Mouse (Mus musculus) spleen, embryonic (tissue): Measurements from ENCODE around the gene Myl9.

Source experiments
- CTCF ChIA-PET: fragments of 350-600 bp; sonication (Branson Sonifier 250); formaldehyde crosslinking; loops from one replicate; lab custom pipeline; 2022; lab: Charles Lee

Myl9 gene

DNA sequence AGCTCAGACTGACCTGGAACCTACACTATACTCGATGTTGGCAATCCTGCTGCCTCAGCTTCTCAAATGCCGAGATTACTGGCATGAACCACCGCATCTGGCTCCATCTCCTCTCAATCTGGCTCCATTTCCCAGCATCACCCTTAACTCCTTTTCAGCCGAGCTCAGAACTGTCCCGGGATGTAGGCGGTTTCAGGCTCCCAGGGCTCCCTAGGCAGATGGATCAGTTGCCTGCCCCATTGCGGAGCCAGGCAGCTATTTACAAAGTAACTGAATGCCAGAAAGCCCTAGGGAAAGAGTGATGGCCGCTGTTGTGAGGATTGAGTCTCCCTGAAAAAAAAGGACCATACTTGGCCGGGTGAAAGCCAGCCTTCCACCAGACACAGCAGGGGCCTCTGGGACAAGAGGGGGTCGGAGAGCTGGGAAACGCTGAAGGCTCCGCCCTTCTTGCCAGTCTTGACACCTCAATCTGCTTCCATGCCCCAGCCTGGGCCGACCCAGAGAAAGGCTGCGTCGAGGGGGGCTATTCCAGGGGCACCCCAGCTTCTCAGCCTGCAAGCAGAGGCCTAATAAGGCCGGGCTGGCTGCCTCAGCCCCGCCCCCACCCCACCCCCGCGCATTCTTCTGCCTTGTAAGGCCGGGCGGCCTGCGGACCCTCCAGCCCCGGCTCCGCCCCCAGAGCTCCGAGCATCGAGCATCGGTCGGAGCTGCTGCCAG lies at the start of gene Myl9:
Gene Myl9, plus strand, starts transcription at position 683 of the 717 bp plus-strand sequence.
- CTCF ChIA-PET = no interaction called here

DNA sequence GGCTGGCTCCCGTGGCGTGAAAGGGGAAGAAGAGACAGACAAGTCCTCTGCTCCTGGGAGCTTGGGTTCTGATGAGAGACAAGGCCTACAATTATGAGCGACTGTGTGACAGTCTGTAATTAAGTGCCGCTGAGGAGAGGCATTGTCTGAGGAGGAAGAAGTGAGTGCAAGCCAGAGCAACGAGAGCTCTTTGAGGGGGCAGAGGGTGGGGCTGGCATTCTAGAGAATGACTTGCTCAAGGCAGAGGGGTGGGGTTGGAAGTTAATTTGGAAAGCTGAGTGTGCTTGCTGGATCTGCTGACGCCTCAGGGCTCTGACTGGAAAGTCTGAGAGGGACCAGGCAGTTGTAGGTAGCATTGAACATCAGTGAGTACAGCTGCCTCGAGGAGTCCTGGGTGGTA lies 48.9 kb upstream of the Myl9 start:
- CTCF ChIA-PET = no interaction called here

DNA sequence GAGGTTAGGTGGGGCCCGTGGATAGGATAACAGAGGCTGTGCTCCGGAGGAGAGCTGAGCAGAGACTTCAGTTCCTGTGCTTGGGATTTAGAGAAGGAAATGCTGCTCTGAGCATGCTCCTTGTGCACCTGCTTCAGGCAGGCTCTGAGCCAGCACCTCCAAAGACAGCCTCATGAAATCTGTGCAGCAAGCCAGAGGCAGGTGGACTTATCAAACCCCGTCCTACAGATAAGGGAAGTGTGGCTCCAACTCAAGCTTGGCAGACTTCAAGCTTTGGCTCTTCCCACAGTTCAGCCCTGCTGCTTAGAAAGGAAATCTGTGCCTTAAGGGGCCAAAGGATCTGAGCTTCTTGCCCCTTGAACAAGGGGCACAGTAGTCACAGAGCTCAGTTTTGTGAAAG lies 48.3 kb upstream of the Myl9 start:
- CTCF ChIA-PET = no interaction called here

DNA sequence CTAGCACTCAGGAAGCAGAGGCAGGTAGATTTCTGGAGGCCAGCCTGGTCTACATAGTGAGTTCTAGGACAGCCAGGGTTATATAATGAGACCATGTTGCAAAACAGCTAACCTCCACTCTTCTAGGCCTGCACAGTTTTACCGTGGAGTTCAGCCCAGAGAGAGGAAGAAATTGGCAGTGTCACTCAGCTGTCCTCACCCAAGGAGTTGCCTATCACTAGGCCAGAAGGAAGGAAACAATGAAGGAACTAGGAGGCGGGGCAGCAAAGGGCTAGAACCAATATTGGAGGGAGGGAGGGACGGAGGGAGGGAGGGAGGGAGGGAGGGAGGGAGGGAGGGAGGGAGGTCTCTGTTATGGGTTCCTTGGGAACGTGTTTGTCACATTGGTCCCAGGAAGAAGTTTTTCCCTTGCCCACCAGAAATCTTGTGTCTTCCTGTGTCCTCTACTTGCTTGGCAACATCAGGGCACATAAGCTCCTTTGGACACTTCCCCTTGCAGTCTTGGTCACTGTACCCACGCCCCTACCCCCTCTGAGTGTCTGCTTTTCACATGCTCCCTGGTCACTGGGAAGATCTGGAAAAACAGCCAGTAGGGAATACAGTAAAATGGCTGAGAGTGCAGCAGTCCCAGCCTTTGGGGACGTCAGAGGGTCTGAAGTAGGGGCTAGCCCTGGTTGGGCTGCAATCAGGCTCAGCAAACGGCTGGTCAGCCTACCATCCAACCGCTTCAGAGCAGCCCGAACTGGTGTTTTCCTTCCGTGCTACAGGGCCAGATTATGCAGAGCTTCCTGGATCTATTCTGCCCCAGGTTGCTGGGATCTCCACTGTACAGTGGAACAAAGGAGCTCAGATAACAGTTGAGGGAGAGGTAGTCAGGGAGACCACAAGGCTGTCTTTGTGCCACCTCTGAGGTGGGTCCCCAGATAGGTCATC lies 45.4 kb upstream of the Myl9 start:
- CTCF ChIA-PET = no interaction called here

DNA sequence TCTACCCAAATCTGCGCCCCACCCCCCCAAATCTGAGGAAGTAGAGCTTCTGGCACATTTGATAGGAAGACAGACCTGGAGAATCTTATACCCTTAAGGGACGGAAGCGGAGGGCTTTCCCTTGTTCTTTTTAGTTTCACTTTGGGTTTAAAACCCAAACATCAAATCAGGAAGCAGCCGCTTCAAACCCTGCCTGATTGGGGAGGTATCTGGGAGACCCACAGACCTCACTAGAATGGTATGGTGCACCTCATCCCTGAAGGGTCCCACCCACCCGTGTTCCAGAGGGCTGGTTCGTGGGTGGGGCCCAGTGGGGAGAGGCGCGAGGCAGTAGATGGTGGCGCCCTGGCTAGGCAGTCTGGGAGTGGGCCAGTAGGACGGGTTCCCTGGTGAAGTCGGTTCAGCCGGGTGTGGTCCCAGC lies 44.7 kb upstream of the Myl9 start:
- CTCF ChIA-PET = no interaction called here

DNA sequence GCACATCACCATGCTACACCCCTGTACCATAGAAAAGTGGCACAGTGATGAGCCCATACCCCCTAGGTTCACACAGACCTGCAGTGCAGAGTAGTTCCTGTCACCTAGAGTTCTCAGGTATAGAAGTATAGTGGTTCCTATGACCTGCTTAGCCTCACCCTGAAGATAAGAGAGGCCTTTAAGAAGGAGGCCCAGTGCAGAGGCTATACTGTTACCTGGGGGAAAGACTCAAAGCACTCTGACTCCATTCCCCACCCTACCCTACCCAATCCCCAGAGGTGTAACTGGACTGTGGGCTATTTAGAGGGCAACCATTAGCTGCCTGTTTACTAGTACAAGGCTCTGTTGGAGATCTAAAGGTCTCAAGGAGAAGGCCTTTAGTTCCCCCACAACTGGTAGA lies 43.6 kb upstream of the Myl9 start:
- CTCF ChIA-PET = interaction anchor here (0.7 kb wide), 1 partner anchor 28 kb away, joined by 4 read pairs; no protein-coding TSS in a partner anchor

DNA sequence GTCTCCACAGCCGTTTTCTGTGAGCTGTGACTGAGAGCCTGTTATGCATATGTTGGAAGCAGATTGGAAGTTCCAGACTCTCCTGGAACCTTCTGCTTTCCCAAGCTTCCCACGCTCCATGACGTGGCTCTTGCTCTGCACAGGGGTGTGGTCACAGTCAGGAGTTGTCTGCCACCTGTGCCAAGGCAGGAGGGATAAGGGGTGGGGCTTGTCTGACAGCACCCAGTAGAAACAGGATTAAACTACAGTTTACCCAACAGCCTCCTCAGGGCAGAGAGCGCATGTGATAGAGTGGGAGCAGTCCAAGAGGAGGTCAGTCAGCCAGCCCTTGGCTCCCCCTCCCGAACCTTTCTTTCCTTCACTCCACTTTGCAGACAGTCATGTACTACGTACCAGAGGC lies 43.1 kb upstream of the Myl9 start:
- CTCF ChIA-PET = no interaction called here

DNA sequence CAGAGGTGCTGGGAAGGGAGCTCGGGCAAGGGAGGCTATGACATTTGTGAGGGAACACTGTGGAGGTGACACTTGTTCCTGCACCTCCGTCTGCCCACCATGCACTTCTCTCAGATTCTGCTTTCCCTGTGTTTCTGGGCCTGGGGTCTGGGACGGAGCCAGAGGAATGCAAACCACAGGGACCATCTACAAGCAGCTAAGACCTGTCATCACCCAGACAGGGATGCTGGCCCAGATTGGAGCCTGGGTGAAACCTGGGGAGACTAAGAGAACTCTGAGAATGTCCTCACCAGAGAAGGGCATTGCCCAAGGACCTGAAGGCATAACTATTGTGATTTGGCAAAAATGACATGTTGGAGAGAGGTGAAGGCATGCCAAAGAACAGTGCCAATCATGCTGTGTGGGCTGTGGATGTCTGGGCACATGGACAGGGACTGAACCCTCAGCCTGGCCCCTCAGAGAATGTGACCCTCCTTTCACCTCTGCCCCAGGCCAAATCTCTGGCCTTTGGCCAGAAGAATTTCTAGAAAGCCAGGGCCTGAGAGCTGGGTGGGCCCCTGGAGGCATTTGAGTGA lies 39.4 kb upstream of the Myl9 start:
- CTCF ChIA-PET = no interaction called here

DNA sequence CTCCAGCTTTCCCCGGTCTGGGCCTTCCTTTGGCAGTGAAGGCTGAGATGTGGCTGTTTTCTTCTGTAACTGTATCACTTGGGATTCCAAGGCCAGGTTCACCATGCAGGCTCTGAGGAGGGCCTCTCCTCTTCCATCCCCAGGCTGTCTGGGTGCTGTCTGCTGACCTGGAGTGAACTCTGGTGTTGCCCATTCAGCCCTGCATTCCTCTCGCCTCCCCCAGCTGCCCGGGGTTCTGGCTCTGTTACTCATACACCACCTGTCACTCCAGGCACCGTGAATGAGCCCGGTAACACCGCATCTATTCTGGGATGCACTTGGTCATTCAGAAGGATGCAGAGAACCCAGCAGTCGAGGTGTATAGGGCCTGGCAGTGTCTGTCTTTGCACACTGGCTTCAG lies 38.4 kb upstream of the Myl9 start:
- CTCF ChIA-PET = interaction anchor here (0.6 kb wide), 1 partner anchor 15 kb away, joined by 3 read pairs; no protein-coding TSS in a partner anchor

DNA sequence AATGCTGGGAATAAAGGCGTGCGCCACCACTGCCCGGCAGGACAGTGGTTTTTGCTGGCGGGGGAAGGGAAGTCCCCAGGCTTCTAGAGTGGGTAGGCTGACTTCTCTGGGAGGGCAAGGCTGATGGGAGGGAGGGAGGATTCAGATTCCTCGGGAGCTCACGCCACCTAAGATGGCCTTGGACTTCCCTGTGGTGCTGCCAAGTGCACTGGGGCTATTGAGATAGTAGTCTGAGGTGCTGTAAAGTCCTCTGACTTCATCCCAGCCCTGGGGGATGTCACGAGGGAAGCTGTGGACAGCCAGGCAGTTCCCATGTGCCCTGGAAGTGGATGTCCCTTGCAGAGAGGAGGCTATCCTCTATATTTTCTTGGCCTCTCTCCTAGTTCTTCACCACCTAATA lies 37.2 kb upstream of the Myl9 start:
- CTCF ChIA-PET = no interaction called here

DNA sequence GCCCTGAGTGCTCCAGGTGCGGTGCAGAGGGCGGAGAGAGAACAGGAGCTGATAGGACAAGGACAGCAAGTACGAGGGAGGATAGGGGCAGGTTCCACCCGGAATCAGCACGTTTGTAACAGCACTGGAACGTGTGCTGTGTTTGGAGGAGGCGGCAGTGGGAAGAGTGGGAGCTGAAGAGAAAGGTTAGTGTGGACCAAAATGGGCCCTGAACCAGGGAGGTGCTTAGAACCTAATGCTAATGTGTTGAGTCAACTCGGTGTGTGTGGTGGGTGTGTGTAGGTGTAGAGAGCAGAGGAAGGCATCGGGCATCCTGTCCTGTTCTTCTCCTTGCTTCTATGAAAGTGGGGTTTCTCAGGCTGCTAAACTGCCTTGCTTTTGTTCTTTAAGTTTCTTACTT lies 34.0 kb upstream of the Myl9 start:
- CTCF ChIA-PET = no interaction called here

DNA sequence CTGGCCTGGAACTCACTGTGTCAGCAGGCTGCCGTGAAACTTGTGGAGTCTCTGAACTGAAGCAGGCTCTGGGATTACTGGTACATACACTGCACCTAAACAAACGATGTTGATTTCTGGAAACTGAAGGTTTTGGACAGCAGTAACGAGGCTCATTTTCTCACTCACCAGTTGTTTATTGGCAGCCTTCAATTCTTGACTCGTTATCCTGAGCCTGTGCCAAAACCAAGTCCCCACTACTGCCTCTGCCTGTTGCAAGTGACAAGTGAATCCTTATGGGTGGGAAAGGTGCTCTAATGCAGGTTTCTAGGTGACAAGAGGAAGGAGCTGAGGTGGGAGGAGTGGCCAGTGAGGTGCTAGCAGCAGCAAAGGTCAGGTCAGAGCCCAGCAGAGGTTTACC lies 33.2 kb upstream of the Myl9 start:
- CTCF ChIA-PET = no interaction called here

DNA sequence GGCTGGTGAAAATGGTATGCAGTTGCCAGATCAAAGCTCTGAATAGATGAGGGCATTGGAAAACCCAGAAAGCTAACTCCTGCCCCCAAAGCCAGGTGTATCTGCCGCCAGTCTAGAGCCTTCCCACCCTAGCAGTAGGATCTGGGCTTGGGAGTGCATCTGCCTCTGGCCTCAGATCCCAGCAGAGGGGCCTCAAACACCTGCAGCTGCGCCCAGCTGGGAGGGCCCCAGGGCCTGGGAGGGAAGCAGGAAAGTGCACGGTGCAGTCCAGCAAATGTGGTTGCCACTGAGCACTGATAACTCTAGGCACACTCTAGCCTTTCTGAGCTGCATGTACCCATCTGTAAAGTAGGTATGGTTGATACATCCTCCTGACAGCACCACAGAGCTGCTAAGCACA lies 32.0 kb upstream of the Myl9 start:
- CTCF ChIA-PET = interaction anchor here (0.7 kb wide), 1 partner anchor 236 kb away, joined by 3 read pairs; no protein-coding TSS in a partner anchor

DNA sequence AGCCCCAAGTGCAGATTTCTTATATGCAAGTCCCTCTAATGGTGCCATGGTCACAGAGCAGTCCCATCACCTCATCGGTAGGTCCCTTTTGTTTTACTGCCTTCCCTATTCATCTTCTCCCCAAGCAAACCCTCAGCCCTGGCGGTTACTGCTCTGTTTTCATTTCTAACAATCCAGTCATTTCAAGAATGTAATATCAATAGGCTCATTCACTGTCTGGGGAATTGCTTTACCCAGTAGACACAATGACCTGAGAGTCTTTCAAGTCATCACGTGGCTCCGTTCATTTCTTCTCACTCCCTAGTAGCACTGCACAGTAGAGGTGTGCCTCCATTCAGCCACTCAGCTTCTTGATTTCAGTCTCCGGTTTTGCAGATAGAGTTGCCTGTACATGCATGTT lies 30.8 kb upstream of the Myl9 start:
- CTCF ChIA-PET = interaction anchor here (0.6 kb wide), 1 partner anchor 121 kb away, joined by 16 read pairs; no protein-coding TSS in a partner anchor

DNA sequence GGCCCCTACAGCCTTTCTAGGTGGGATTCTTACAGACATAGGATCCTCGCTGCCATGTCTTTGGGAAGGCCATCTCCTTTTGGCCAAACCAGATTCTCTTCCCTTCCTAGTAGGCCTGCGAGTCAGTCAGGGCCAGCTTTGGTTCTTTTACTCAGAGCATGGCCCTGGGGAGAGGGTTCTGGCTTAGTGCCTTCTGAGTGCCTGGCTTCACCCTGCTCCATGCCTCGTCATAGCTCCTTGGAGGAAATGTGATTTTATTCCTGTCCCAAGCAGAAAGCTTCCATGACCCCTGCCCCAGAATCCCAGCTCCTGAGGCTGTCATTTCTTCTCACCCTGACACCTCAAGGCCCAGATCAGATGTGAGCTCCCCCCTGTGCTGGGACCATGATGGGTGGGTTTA lies 27.9 kb upstream of the Myl9 start:
- CTCF ChIA-PET = no interaction called here

DNA sequence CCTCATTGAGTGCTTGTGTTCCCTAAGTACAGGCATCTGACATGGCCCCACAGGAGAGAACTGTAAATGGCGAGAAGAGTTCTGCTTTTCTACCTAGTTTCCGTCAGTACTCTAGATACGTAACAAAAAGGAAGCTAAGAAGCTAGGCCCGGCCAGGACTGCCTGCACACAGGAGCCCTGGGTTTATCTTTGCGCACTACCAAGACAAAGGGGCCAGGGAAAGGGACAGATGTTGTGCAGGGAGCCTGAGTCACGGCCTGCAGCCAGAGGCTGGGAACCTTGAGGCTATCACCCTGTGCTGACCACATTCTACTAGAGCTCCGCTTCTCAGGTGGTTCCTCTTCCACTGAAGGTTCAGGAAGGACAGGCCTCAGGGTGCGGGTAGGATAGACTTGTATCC lies 25.5 kb upstream of the Myl9 start:
- CTCF ChIA-PET = interaction anchor here (0.6 to 0.7 kb wide), 2 partner anchors 352 to 1336 kb away, joined by 4 to 5 read pairs; no protein-coding TSS in a partner anchor

DNA sequence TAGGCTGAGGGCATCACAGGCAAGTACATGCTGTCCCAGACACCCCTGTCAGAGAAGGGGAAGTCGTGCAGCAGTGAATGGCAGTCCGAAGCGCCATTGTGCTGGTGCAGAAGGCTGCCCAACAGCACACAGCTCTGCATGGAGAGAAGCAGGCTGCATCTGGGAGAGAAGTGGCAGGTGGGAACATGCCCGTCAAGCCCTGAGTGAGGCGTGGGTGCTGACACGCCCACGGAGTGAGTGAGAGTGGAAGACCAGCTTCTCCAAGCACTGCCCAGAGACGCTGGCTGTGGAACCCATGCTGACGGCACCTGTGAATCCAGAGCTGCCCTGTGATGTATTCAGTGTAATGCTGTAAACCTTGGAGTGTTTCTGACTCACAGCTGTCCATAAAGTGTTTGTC lies 18.3 kb upstream of the Myl9 start:
- CTCF ChIA-PET = interaction anchor here (0.7 kb wide), 1 partner anchor 29 kb away, joined by 3 read pairs; no protein-coding TSS in a partner anchor

DNA sequence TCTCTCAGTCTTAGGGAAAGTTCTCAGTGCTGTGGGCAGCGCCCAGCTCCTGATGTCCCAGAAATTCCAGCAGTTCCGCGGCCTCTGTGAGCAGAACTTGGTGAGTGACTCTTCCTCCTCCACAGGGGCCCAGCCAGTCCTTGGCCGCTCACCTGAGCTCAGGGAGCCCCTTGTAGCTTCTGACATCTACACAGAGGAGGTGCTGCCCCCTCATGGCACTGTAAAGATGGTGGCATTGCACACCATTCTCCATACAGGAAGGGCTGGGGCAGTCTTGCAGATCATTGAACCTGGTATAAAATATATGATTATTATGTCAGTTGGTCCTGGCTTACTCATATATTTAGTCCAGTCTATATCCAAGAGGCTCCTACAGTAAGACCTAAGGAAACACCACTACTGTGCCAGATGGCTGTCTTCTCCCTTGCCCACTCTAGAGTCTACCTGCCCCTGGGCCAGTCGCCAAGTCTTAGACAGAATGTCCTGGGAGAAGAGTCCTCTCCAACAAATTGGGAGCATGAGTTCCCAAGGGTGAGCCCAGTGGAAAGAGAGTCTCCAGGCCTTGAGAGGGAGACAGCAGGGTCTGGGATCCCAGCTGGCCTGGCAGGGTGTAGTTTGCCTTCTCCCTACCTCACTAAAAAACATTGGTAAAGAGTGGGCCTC lies 14.2 kb upstream of the Myl9 start:
- CTCF ChIA-PET = interaction anchor here (0.5 kb wide), 1 partner anchor 231 kb away, joined by 10 read pairs; no protein-coding TSS in a partner anchor

DNA sequence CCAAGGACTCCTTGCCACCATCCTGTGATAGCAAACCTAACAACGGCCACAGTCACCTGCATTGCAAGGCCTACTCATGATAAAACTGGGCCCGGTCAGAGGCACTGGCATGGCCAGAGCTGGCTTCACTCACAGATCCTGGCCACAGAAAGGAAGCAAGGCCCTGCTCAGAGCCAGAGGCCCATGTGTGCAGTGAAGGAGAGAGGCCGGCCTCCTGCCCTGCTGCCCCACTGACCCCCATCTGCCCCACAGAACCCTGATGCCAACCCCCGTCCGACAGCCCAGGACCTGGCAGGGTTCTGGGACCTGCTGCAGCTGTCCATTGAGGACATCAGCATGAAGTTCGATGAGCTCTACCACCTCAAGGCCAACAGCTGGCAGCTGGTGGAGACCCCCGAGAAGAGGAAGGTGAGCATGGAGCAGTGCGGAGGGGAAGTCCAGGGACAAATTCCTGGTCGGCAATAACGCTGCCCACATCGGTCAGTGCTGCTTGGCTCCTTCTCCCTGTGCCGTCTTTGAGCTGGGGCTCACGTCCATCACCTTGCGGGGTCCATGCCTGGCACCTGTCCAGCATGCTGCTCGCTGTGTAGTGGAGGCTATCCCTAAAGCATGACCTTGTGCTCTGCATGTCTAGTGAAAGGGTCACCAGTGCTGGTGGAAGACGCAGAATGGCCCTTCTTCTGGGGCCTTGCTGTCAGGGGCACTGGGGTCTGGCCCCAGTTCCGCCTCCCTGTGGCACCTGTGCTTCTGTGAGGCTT lies 13.5 kb upstream of the Myl9 start:
- CTCF ChIA-PET = no interaction called here

DNA sequence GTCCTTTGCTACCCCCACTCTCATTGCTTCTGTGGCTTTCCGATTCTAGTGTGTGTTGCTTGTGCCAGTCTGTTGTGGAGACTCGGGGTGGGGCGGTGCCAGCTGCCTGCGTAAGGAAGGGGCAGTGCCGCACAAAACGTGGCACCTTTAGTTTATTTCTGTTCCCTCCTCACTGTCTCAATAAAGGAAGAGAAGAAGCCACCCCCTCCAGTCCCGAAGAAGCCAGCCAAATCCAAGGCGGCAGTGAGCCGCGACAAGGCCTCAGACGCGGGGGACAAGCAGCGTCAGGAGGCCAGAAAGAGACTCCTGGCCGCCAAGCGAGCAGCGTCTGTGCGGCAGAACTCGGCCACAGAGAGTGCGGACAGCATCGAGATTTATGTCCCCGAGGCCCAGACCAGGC lies 12.7 kb upstream of the Myl9 start:
- CTCF ChIA-PET = no interaction called here

DNA sequence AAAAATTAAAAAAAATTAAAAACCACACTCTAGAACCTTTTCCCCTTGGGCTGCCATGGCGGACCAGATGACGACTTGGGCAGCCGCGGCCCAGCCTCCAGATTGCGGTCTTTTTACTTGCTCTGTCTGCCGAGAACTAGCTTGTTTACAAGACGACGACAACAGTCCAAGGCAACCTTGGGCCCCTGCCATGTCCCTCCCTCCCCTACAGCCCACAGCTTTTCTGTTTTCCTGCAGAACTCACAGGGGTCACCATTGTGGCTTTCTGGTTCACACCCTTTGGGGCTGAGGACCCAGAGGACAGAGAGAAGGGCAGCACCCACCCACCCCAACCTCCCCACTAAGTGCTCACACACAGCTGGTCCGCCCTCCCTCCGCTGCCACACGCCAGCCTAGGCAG lies 12.1 kb upstream of the Myl9 start:
- CTCF ChIA-PET = no interaction called here
